Mouse (Mus musculus): ENCODE results near the gene Pcp4.

DNA sequence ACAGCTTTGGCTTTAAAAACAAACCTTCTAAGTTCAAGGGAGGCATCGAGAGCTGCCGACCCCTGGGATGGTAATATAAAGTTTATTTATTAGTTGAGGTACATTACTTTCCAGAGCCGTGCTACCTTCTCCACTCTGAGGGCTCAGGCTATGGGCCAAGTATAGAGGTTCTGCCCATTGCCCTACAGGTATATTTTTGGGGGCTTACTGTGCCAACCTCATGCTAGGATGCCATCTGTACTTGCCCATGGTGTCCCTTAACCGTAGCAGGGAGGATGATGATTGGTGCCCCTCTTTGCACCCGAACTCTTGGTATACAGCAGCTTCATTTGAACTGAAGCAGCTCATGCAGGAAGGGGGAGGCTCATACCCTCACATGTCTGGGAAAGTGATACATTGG, 9.8 kb upstream of the Pcp4 start:
- no peak for TF ChIP-seq CTCF (IDR thresholded peaks at IDR 0.05; ENCODE audit: low read depth, low read length)
- TF ChIP-seq POLR2A (IDR thresholded peaks at IDR 0.05; ENCODE audit: extremely low read depth, insufficient read depth, low read length), result no peak

All from liver, adult 2 months (tissue).